Mouse (Mus musculus) right cerebral cortex, adult 2 months (tissue): ENCODE measurements around the gene Grik4.

Experiments used
- DNase-seq, 2 experiments: peaks; one replicate each; pipeline ENCODE4 v3.0.0; 2021 to 2022; ENCODE audit warnings: low spot score in 2 of 2

Grik4 gene

GRCm38 (mm10) chr9:42751160-42751559 is 193.1 kb downstream of the Grik4 start:
- DNase-seq: no peak

DNA sequence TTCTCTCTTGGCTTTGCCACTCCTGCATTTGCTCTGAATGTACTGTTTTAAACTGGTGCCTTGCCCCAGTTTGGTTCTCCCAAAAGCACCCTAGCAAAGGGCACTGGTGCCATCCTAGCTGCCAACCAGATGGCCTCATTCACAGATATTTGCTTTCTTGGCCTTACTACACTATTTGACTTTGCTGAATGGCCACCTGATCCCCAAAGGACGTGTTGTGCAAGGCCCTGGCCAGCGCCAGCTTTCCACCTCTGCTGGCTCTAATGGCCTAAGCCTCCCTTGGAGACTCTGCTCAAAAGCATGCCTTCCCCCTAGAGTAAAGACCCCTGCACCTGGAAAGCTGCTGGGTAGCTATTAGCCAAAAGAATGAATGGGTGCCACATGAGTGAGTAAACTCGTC is 194.1 kb downstream of the Grik4 start:
- DNase-seq: no peak

DNA sequence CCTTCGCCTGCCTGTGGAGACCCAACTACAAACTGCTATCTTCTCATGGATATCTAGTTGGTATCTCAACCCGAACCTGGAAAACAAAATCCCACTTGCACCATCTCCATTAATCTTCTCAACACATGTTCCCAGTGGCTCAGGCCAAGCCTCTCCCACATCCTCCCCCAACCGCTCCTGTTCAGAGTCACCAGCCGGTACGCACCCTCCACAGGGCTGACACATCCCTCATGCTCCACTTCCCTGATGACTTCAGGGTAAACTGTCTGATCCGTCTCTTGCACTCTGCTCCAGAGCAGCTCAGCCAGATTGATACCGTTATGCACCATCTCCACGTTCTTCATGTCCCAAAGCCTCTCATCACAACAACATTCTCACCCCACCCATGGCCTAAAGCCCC is 198.3 kb downstream of the Grik4 start:
- no peak for DNase-seq

- DNase-seq: no peak
These were observed 201.9 kb downstream of the Grik4 start for GRCm38 (mm10) chr9:42742385-42742784.

DNA sequence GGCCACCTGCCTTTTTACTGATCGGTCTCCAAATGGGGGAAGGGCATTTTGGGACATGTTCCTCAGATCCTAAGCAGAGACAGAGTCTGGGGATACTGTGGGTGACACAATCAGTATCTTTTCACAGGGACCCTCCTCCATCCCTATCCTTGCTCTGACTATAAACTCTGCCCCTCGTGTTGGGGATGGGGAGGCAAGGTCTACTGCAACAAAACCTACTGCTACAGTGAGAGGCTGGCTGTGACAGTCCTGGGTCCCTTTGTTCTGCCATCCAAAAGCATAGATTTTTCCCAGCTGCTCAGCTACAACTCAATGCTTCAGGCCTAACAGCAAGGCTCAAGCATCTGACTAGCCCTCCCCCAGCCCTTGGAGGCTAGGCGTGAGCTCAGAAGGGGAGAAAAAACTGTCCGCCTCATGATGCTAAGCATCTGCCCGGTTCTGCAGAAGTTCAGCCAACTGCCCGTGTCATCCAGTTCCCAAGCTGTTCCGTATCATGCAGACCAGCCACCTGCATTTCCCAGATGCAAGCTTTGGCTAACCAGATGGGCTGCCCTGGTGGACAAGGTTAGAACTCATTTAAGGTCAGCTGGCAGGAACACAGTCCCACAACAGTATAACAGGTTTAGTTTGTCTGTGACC is 207.5 kb downstream of the Grik4 start:
- no peak for DNase-seq

DNA sequence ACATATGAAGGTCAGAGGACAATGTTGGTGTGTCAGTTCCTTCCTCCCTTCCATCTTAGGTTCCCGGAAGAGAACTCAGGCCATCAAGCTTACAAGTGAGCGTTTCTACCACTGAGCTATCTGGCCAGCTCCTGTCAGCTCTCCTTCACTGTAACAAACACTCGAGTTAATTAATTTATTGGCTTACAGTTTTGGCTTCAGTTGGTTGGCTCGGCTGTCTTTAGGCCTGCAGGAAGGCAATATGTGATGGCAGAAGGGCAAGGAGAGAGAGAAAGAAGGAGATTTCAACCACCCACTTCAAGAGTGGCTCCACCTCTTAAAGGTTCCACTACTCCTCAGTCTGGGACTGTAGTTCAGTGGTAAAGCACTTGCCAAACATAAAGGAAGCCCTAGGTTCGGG is 209.2 kb downstream of the Grik4 start:
- no peak for DNase-seq

DNA sequence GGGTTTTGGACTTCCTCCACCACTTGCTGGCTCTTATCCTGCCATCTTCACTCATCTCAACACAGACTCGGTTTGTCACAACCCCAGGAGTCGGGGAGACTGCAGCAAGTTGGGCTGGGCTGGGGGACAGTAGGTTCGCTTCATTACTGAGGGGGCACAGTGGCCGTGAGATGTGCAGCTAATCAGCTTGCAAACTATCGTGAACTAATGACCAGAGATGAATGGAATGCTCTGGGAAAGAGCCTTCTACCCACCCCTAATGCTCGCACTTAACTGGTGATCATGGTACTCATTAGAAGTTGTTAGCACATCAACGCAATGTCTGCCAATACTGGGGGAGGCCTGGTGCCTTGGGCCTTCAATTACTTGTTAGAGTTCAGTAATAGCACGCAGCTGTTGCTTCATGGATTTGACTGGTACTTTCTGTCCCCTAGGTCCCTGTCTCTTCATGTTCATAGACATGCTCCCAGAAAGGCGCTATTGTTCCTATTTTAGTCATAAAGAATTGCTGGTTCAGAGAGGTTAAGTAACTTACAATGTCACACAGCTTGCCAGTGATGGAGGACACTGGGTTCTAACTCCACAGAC is 211.5 kb downstream of the Grik4 start:
- no peak for DNase-seq

- DNase-seq: no peak
These were observed 215.8 kb downstream of the Grik4 start for GRCm38 (mm10) chr9:42728472-42728871.

DNA sequence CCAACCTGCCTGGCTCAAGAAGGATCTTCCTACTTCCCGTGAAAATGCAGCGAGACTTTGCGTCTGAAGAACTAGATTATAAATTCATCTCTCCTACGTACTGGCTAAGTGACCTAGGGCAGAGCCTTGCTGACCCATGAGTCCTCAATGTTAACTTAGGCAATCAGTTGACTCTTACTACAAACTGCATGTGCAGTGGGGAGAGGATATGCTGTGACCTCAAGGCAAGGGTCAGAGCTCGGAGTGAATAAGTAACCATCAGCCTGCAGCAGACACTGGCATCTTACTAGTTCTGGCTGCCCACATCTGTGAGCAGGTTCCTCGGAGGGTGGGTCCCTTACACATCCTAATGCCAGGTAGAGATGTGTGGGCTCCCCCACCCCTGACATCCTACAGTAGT is 216.6 kb downstream of the Grik4 start:
- no peak for DNase-seq

DNA sequence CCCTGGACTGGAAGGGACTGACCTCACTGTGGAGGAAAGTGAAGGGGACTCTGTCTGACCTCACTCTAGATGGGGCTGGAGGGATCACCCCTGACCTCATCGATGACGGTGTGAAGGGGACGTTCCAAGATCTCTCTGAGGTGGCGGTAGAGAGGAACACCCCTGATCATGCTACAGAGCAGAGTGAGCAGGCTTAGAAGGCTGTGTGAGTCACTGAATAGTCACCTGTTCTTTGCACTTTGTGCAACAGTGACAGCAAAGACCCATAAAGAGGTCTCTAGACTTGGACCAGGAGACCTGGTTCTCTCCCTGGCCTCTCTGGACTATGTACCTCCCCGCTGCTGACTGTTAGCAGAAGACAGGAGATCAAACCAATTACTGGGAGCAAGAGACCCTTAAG is 217.1 kb downstream of the Grik4 start:
- no peak for DNase-seq

GRCm38 (mm10) chr9:42724099-42724498 is 220.2 kb downstream of the Grik4 start:
- DNase-seq: no peak

DNA sequence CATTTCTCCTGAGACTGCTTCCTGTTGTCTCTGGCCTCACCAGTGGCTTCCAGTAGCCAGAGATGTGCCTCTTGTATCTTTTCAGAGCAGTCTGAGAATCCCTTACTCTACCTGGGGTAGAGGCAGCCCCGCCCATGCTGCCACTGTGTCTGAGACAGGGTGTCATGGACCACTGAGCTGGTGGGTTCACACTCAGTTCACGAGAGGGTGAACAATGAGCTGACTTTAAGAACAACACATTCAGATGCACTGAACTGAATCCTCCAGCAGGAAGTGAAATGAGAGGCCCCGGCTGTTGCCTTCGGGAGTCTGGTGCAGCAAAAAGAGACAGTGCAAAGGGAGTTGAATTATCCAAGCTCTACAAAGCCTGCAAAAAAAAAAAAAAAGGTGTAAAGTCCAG is 221.8 kb downstream of the Grik4 start:
- DNase-seq: no peak

- DNase-seq: peak in 1 of 2 experiments; percentile 13
These were observed 222.6 kb downstream of the Grik4 start for GRCm38 (mm10) chr9:42721718-42722117.

DNA sequence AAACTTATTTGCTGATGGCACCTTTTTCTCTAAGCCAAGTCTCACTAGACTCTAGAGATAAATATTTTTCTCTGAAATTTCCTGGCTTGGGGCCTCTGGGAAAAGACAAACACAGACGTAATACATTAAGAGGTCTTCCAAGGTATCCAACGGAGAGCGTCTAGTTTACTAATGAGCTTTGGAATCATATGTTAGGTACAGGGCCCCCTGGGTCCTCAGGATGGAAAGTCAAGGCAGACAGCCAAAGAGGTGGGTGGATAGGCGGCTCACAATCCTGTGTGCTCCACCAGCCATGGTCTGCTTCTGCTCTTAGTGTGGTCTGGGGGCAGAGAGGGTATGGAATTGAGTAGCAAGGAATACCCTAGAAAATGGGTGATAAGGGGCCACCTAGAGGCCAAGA is 223.1 kb downstream of the Grik4 start:
- DNase-seq: no peak

DNA sequence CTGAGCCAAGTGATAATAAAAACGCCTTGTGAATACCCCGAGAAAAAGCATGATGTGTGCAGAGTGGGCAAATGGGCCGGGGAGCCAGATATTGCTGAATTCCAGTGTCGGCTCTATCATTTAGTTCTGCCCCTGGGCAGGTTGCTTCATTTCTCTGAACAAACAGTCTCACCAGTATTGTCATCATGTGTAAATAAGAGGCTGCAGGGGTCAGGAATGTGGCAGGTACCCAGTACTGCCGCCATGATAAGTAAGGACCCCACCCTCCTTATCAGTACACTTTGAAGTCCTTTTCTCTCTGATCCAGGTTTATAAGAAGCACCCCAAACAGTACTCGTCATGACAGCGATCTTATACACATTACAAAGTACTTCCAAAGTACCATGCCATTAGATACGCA is 230.4 kb downstream of the Grik4 start:
- DNase-seq: no peak

DNA sequence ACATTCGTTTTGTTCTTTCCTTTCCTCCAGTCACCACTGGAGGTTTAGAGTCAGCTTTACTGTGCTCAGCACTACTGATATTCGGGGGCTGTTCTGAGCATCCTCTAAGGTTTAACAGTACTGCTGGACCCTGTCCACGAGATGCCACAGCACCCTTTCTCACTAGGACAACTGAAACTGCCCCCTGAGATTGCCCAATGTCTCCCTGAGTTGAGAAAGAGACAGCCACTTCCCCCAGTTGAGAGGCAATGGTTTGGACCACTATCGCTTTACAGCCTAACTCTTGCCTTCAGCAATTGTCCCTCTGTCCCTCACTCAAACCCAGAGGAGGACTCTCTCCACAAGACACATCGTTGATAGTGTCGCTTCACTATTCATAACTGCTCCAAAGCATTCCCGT is 238.4 kb downstream of the Grik4 start:
- no peak for DNase-seq

DNA sequence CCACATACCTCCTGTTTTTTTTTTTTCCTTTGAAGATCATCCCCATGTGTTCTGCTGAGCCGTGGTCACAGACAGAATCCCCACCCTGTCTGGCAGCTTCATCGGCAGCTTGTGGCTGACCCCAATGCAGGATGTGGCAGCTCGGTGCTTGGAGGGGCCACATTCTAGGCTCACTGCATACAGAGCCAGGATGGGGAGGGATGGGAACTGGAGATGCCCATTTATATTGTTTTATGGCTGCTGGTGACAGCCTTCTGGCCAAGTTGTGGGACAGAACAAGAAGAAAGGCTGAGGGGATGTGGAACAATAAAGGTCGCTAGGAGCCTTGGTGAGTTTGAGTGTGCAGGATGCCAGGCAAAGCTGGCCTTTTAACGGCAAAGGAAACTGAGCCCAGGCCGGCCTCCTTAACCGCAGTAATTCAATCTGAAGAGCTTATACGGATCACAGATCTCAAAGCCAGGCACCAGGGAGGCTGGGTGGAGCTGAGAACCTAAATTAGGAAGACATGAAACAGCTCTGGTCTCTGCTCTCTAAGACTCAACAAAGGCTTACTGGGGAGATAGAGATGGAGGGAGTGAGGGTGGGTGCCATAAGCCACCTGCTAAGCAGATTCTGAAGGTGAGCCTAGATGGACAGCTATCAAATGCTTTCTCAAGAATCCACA is 241.0 kb downstream of the Grik4 start:
- no peak for DNase-seq

DNA sequence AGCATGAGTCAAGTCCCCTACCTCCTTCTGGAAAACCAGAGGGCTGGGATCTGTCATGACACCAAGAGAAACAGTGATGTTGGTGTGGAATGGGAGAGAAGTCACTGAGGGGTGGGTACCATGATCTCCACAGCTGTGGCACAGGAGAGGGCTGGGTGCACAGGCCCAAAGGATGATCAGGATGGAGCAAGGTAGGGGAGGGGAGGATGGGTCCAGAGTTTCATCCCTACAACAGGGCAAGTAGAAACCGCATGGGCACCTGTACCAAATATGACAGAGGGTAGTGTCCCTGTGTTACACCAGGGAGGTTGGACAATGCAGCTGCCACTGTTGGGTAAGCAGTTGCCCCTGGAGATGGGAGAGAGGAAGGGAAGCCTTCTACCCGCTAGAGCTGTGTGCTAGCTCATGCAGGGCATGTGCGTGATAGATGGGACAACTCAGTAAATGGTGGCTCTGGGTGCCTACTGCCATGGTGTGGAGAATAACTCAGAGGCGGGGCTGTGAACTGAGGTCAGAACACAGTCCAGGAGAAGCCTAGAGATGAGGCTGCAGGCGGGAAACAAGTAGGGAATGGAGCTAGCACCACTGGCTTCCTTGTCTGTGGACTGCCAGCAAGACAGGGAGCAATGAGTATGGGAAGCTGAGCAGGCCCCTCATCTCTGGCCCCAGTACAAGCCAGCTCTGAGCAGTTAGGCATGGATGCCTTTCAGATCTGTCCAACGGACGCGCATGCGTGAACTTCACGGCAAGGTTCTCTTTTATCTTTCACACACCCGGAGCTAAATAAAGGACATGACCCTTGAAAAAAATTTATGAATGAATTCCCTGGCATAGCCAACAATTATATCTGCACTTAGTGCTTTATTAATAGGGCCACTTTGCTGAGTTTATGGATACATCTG is 241.8 kb downstream of the Grik4 start:
- DNase-seq: no peak

DNA sequence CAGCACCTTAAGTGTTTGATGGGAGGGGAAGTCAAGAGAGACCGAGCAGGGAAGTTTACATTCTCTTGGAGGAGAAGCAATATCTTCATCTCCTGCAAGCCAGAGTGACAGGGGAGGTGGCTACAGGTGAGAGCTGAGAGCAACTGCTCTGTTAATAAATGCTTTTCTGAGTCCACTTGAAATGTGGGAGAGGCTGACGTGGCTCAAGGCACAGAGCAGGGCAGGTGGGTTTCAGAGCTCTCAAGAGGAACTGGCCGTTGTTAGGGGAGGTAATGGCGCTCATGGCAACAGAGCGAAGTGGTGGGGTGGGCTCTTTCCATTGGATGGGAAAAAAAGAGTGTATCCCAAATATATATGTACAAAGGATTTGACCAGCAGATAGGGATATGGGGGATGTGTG is 242.6 kb downstream of the Grik4 start:
- DNase-seq: no peak

DNA sequence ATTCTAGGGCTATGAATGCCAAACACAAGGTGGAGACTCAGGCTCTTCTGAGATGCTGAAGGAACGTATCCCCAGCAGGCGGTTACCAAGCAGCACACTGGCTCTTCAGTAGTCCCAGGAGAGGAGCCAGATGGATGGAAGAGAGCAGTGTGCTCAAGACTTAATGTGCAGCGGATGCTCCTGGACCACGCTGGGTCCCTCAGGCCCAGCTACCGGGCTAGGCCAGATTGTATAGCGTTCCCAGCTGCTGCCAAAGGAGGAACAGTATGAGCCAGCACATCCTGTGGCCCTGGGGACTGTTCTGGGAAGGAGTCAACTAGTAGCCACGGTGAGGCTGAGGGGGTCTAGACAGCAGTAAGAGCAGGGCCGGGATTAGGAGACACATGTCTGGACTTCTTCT is 251.3 kb downstream of the Grik4 start:
- no peak for DNase-seq

- peak; percentile 37 to 56 for DNase-seq
These were observed 256.1 kb downstream of the Grik4 start for GRCm38 (mm10) chr9:42688143-42688542.

- DNase-seq: no peak
These were observed 258.2 kb downstream of the Grik4 start for GRCm38 (mm10) chr9:42686104-42686503.
